Mouse (Mus musculus) mature B cell (primary cell): Measurements from ENCODE around the gene Olfr282.
"Not testable (repeated sequence)": the region's sequence is repeated elsewhere in the genome, so short reads cannot be mapped to it uniquely, and the experiment has no call there.

Source experiments
- in situ Hi-C: fragments of 300-500 bp; cut with MboI; formaldehyde crosslinking; loops from 2 replicates; pipeline ENCODE4 v1.14.3; 2019

The Olfr282 gene

DNA sequence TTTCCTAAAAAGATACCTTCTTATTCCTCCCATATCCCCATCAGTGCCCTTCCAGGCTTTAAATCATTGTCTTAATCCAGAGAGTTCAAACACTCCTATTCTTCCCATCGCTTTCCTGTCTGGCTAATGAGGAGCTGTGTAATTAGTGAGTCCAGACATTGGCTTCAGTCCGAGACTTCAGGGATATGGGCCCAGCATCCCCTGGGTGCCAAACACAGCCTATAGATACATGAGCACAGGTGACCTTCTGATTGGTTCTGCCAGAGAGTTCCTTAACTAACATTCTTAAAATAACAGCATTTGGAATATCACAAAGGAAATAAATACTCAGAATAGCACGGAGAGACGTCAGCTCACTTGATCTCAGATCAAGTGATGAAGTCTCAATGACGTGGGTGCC, at the start of gene Olfr282:
Gene Olfr282 (plus strand): TSS at position 301 of the 400 bp plus-strand sequence.
- in situ Hi-C loops: not testable (repeated sequence)

- in situ Hi-C loops: no loop called here
Observed at GRCm38 (mm10) chr15:98387621-98388020, 43.4 kb upstream of the Olfr282 start.

DNA sequence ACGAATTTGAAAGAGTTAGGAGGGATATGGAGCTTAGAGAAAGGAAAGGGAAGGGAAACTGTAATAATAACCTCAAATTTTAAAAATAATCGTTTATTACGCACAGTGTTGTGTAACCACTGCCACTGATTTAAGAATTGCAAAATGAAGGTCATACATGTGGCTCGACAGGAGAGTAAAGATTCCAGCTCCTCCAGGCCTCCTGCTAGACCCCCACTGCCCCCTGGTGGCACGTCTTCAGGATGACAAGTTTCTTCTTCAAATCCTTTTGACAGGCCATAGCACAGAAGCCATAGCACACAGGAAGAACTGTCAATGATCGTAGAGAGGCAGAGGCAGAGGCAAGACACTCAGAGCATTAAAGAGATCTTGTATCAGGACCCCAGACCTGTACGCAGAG, 41.2 kb upstream of the Olfr282 start:
- in situ Hi-C loops: no loop called here

DNA sequence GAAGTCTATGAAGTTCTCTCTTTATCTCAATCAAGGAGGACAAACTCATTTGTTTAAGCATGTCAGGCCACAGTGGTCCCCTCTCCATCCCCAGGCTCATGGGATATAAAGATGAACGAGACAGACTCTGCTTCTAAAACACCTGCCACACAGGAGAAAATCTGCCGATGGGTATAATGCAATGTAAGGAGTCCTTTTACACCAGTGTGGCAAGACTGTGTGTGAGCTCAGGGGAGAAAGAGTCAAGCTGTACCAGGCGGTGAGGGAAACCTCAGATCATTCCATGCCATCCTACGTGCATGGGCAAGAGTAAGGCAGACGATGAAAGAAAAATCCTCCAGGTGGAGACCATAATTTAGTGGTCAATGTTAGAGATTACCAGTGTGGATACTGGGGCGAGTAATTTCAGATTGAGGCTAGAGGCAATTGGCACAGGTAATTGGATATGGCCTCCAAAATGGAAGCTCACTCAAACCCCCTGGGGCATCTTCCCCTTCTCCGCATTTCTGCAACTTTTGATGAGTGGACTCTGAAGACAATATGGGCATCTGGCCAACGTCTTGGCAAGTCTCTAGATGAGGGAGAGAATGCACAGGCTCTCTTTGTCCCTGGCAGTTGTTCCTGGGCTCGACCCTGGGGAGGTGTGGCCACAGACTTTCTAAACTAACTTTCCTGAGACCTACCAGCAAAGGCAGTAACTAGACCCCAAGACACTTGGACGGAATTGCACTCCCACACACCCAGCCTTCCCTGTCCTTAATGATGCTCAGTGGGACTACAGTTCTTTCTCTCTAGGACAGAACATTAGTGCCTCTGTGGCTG, 39.7 kb upstream of the Olfr282 start:
- in situ Hi-C loops: no loop called here

DNA sequence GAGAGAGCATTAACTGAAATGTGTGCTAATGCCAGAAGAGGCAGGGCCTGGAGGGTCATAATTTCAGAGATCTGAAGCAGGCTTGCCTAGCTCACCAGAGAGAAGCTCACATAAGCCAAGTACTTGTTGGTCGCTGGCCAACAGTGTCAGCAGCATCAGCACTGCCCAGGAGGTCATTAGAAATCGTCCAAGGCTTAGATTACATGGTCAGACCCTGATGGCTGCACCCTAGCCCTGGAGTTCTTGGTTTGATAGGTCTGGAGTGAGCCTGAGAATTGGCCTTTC, 39.2 kb upstream of the Olfr282 start:
- in situ Hi-C loops: no loop called here

DNA sequence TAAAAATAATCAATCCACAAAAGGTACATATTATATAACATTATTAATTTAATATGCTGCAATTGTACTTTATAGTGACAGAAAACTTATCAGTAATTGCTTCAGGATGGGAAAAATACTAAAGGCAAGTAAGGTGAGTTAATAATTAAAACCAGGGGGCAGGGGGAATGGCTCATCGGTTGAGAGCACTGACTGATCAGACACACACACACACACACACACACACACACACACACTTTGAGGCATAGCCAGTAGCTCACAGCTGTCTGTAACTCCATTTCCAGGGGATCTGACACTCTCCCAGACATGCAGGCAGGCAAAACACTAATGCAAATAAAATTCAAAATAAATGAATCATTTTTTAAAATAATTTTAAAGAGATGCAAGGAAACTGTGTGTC, 33.9 kb upstream of the Olfr282 start:
- in situ Hi-C loops: no loop called here

- in situ Hi-C loops: no loop called here
Observed at GRCm38 (mm10) chr15:98402356-98402755, 28.7 kb upstream of the Olfr282 start.

GRCm38 (mm10) chr15:98408406-98409060, 22.5 kb upstream of the Olfr282 start:
- in situ Hi-C loops: no loop called here

GRCm38 (mm10) chr15:98409635-98410034, 21.4 kb upstream of the Olfr282 start:
- in situ Hi-C loops: no loop called here

DNA sequence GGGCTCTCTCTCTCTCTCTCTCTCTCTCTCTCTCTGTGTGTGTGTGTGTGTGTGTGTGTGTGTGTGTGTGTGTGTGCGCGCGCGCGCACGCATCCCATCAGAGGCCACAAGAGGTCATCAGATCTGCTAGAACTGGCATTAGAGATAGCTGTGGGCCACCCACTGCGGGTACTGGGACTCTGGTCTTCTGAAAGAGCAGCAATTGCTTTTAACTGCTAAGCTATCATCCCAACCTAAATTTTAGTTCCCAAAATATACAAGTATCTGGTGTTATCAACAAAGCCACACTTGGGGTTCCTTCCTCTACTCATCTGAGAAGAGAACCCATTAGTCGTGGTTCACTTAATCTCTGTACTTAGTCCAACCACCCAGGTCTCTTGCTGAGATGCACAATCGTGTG, 20.8 kb upstream of the Olfr282 start:
- in situ Hi-C loops: no loop called here

DNA sequence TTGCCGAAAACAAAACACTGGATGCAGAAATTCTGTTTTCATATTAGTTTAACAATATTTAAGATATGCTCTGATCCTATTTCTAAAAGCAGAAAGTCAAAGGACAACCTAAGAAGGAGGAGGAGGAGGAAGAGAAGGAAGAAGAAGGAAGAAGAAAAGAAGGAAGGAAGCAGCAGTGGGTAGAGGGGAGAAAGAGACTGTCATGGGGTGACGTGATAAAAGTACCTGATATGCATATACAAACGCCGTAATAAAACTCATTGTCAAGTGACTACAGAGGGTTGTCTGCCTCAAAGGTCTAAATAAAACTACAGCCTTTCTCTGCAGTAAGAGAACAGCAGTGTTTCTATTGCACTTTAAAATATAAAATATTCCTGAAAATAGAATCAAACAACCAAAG, 15.0 kb upstream of the Olfr282 start:
- in situ Hi-C loops: no loop called here

DNA sequence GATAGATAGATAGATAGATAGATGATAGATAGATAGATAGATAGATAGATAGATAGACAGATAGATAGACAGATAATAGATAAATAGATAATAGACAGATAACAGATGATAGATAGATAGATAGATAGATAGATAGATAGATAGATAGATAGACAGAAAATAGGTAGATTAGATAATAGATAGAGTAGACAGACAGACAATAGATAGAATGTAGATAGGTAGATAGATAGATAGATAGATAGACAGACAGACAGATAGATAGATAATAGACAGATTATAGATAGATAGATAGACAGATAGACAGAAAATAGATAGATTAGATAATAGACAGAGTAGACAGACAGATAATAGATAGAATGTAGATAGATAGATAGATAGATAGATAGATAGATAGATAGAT, 14.2 kb upstream of the Olfr282 start:
- in situ Hi-C loops: not testable (repeated sequence)

DNA sequence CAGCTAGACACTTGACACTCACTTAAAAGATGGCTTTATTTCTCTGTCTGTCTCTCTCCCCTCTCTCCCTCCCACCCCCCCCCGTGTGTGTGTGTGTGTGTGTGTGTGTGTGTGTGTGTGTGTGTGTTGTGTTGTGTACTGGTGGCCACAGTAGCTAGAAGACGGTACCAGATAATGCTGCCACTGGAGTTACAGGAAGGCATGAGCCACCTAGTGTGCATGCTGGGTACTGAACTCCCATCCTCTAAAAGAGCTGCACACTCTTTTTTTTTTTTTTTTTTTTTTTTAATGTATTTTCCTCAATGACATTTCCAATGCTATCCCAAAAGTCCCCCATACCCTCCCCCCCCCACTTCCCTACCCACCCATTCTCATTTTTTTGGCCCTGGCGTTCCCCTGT, 13.7 kb upstream of the Olfr282 start:
- in situ Hi-C loops: not testable (repeated sequence)

GRCm38 (mm10) chr15:98418096-98418495, 12.9 kb upstream of the Olfr282 start:
- in situ Hi-C loops: no loop called here

- in situ Hi-C loops: no loop called here
Observed at GRCm38 (mm10) chr15:98420897-98421296, 10.1 kb upstream of the Olfr282 start.

DNA sequence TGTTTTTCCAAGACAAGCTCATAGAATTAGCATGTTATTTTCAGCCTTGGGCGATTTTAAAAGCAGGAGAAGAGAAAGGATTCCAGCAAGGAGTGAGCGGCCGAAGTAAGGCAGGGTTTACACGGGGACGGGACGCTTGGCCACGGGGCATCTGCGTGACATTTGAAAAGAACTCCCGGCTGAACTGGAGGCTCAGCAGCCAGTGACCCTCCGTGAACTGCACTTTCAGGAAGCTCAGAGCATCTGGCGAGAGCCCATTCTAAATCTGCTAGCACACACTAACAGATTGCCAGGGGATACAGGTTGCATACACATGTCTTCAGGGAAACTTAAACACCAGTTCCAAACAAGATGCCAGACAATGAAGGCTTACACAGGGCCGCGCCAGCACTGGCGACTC, 6.7 kb upstream of the Olfr282 start:
- in situ Hi-C loops: no loop called here

GRCm38 (mm10) chr15:98424753-98425152, 6.3 kb upstream of the Olfr282 start:
- in situ Hi-C loops: no loop called here

DNA sequence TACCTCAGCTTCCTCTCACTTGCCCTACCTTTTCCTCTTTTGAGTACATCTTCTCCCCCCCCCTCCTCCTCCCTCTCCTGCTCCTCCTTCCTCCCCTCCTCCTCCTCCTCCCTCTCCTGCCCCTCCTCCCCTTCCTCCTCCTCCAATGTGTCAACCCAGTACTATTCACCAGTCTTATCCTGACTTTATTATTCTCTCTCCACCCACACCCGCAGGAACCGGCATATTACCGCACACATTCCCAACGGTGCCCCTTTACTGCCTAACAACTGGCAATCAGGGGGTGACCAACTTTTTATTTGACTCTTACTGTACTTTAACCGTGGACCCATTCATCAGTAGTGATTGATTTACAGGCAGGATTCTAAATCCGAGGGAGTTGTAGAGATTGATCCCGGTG, 5.8 kb upstream of the Olfr282 start:
- in situ Hi-C loops: no loop called here

GRCm38 (mm10) chr15:98444561-98444960, 13.5 kb downstream of the Olfr282 start:
- in situ Hi-C loops: no loop called here

GRCm38 (mm10) chr15:98448521-98448920, 17.5 kb downstream of the Olfr282 start:
- in situ Hi-C loops: no loop called here

GRCm38 (mm10) chr15:98452288-98452687, 21.3 kb downstream of the Olfr282 start, which contains the start of gene Olfr281:
Olfr281 (plus strand) TSS chr15:98452588.
- in situ Hi-C loops: no loop called here

GRCm38 (mm10) chr15:98469596-98469995, 38.6 kb downstream of the Olfr282 start, which contains the start of gene OR5BS1P:
OR5BS1P (plus strand) TSS chr15:98469896.
- in situ Hi-C loops: no loop called here

DNA sequence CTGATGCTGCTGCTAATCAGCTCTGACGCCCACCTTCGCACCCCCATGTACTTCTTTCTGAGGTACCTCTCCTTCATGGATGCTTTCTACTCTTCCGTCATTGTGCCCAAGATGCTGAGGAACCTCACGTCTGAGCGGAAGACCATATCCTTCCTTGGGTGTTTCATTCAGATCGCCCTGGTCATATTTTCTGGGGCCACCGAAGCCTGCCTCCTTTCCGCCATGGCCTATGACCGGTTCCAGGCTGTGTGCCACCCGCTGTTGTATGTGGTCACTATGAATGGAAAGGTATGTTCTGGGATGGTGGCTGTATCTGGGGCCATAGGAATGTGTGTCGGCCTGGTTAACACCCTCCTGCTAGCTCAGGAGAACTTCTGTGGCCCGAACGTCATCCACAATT, 40.5 kb downstream of the Olfr282 start:
- in situ Hi-C loops: no loop called here

DNA sequence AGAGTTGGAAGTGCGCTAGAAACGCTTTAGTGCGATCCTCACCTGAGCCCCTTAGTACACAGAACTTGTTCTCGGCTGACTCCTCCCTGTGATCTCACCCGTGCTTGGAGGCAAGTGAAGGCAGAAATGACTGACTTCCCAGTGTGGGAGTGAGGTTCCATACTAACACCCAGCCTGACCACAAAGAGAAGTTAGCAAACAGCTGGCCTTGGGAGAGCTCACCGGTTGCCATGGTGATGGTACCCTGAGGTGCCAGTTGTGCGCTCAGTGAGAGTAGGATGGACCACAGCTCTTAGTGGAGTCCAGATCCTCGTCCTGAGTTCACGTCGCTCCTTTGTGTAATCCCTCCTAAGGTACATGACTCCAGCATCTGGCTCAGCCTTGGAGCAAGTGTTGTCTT, 43.9 kb downstream of the Olfr282 start:
- in situ Hi-C loops: no loop called here
